Mouse (Mus musculus) adrenal gland, postnatal 10 days (tissue): ENCODE results near the gene Vpreb3. TPM values are rescaled to one million over a fixed set of nuclear protein-coding genes. Genes with fewer than 3 reads are reported as not detected.
"Not testable (repeated sequence)": the region's sequence is repeated elsewhere in the genome, so short reads cannot be mapped to it uniquely, and the experiment has no call there.

Experiments used
- DNase-seq: peaks from one replicate; pipeline ENCODE4 v3.0.0; 2021; ENCODE audit warnings: mixed read lengths
- total RNA-seq, 2 experiments: library from RNA; stranded (reverse); gene quantifications; 2 replicates each; pipeline ENCODE4 v1.2.3; 2021

Gene Vpreb3
- total RNA-seq, 2 experiments from 2014 or later, result 1.1 to 1.2 TPM

GRCm38 (mm10) chr10:75975216-75975615 is 32.4 kb downstream of the Vpreb3 start:
- DNase-seq, result peak; percentile 29

GRCm38 (mm10) chr10:75978119-75978834 is 35.4 kb downstream of the Vpreb3 start:
- DNase-seq, result no peak

DNA sequence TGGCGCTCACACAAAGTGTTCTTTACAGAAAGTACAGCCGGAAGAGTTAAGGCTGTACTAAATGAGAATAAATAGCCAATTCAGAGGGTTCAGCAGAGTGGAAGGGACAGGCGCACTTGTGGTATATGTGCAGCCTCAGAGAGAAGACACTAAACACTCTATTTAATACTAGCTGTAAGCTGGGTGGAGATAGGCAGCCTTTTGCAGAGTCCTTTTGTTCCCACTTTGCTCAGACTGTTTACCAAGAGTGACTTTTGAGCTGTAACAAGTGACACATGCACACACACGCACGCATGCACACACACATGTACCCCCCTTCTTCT is 35.9 kb downstream of the Vpreb3 start:
- no peak for DNase-seq

DNA sequence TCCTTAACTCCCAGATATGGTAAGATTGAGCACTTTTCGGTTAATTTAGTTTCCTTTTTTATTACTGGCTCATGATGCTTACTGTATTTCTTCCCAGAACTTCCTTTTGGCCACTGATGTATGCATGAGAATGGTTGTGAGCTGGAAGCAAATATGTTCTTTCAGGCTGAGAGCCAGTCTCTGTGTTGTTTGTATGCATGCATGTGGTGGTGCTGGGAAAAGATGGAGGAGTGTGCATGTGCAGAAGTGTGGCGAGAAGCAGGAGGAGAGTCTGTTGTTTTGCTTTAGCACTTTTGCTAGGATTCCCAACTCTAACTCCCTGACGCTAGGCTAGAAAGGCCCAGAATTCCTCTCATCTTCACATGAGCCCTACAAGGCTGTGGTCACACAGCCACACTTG is 36.6 kb downstream of the Vpreb3 start:
- no peak for DNase-seq

DNA sequence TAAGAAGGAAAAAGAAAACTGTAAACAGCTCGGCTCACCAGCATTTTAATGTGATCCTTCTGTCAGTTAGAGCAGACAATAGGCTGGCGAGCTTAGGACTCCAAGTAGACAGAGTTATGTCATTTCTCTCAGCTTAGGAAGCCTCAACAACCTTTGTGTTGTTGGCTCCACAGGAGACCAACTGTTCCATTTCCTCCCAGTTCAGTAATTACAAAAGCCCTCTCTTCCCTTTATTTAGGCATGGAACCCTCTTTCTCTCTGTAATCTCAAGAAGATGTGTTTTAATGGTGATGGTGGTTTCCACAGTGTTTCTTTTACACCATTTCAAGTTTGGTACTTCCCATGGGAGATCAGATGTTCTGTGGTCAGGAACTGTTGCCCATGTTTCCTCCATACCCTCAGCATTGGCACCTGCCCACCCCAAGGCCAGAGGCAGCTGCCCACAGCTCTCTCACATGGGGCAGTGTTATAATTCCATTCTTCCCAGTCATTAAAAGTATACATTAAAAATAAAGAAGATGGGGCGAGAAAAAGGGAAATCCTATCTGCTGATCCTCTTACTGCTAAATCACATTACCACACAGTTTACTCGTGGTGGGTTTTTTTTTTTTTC is 47.7 kb downstream of the Vpreb3 start:
- DNase-seq, result no peak

GRCm38 (mm10) chr10:75993616-75994240 is 50.9 kb downstream of the Vpreb3 start:
- no peak for DNase-seq

DNA sequence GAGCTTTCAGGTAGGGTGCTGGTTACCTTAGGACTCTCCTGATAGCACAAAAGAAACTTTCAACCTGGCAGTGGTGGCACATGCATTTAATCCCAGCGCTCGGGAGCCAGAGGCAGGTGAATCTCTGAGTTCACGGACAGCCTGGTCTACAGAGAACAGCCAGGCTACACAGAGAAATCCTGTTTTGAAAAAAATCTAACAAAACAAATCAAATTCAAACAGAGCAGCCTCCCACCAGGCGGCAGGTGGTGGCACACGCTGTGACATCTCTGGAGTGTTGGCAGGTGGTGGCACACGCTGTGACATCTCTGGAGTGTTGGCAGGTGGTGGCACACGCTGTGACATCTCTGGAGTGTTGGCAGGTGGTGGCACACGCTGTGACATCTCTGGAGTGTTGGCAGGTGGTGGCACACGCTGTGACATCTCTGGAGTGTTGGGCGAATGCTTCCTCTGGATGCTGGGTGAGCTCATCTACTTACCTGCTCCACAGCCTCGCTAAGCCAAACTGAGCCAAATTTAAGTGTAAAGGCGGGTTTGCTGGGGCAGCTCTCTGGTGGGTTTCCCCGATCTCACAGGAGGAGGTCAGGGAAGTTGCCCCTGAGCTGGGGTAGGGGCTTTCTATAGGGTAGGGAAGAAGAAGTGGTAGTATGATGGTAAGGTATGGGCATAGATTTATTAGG is 51.8 kb downstream of the Vpreb3 start:
- DNase-seq, result not testable (repeated sequence)

DNA sequence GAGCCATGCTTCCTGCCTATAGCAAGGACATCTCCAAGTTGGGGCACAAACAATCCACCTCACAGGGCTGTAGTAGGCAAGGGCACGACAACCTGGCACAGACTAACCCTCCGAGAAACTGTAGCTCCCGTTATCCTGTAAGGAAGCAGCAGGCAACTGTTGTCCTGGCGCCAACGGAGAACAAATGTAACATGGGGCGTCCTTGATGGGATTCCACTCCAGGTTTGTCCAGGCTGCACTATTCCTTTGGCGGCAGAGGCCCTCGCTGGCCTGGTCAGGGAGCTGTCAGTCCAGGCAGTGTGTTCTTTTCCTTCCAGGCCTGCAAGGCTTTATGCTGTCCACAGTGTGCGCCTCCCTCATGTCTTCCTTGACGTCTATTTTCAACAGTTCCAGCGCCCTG is 52.6 kb downstream of the Vpreb3 start:
- no peak for DNase-seq

DNA sequence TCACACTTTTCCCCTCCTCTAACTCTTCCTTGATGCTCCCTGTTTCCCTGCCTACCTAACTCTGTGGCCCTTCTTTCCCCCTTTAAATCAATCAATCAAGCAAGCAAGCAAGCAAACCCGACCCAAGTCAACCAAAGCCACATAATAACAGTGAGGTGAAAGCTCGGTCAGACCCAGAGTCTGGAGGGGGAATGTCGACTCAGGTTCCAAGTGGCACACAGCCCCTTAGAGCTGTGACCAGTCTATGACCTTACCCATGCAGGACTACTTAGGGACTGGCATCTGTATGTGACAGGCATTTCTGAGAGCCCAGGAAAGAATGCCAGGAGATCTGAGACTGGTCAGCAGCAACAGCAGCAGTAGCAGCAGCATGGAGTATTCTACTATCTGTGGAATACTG is 53.5 kb downstream of the Vpreb3 start:
- DNase-seq, result no peak

Other genes with a start within 250 kb of the Vpreb3 start
- gene Cabin1, start 178.7 kb upstream of the Vpreb3 start, total RNA-seq, result 10 to 100 TPM; 27.1 to 39.2 TPM
- 100 to 1,000 TPM; 173 to 204 TPM for gene Ddt, start 169.6 kb upstream of the Vpreb3 start, total RNA-seq
- gene Gm20441, start 162.1 kb upstream of the Vpreb3 start, total RNA-seq, result not detected
- gene Gstt3, start 161.6 kb upstream of the Vpreb3 start, total RNA-seq, result 10 to 100 TPM; 18.7 to 21.5 TPM
- 10 to 100 TPM; 60.2 to 60.4 TPM for gene Gstt1, start 144.5 kb upstream of the Vpreb3 start, total RNA-seq
- gene Gstt4, start 120.5 kb upstream of the Vpreb3 start, total RNA-seq, result 1 to 10 TPM in 1 of 2 experiments, under 1 TPM in 1; 0.36 to 1.0 TPM
- gene Gstt2, start 105.6 kb upstream of the Vpreb3 start, total RNA-seq, result 10 to 100 TPM; 38.2 to 45.8 TPM
- gene Mif, start 82.8 kb upstream of the Vpreb3 start, total RNA-seq, result 100 to 1,000 TPM; 267 to 281 TPM
- gene Derl3, start 49.6 kb upstream of the Vpreb3 start, total RNA-seq, result 1 to 10 TPM in 1 of 2 experiments, under 1 TPM in 1; 0.91 to 1.3 TPM
- gene Smarcb1, start 21.4 kb upstream of the Vpreb3 start, total RNA-seq, result 10 to 100 TPM; 70.4 to 73.0 TPM
- gene Chchd10, start 9.9 kb upstream of the Vpreb3 start, total RNA-seq, result 1,000 to 10,000 TPM; 1,348 to 1,353 TPM
- 10 to 100 TPM in 1 of 2 experiments, 1 to 10 TPM in 1; 6.6 to 14.6 TPM for gene Mmp11, start 6.6 kb upstream of the Vpreb3 start, total RNA-seq
- gene Gm867, start 2.4 kb upstream of the Vpreb3 start, total RNA-seq, result under 1 TPM; 0.48 to 0.51 TPM
- not detected for gene Gm5134, start 11.5 kb downstream of the Vpreb3 start, total RNA-seq
- gene Zfp280b, start 89.6 kb downstream of the Vpreb3 start, total RNA-seq, result 10 to 100 TPM in 1 of 2 experiments, 1 to 10 TPM in 1; 9.0 to 11.0 TPM
- gene Slc5a4b, start 167.9 kb downstream of the Vpreb3 start, total RNA-seq, result not detected
- not detected for gene Slc5a4a, start 204.4 kb downstream of the Vpreb3 start, total RNA-seq